Mouse (Mus musculus) heart, embryonic 15.5 days (tissue): ENCODE data around the gene Tspan5. TPM values are rescaled to one million over a fixed set of nuclear protein-coding genes. Genes with fewer than 3 reads are reported as not detected.

Source experiments
- ATAC-seq: fragments of 200-750 bp; cut with Nextera tagmentation; replicated peaks from 2 replicates; pipeline ENCODE4 v1.8.0; 2017; ENCODE audit warnings: low read depth, moderate TSS enrichment; ENCODE audit not compliant: insufficient number of reproducible peaks, insufficient read depth, low FRiP score
- H3K27ac ChIP-seq: fragments of 300-500 bp; sonication (generic); 2 replicates; pipeline ENCODE4 v1.5.1; 2015; ENCODE audit warnings: mild to moderate bottlenecking, inconsistent platforms
- H3K27me3 ChIP-seq: fragments of 300-500 bp; sonication (generic); 2 replicates; pipeline ENCODE4 v1.6.1; 2015; ENCODE audit warnings: inconsistent platforms
- H3K36me3 ChIP-seq: fragments of 300-500 bp; sonication (generic); 2 replicates; pipeline ENCODE4 v1.6.1; 2015; ENCODE audit warnings: mild to moderate bottlenecking, inconsistent platforms
- H3K4me1 ChIP-seq: fragments of 300-500 bp; sonication (generic); replicated peaks from 2 replicates; pipeline ENCODE4 v1.6.1; 2015; ENCODE audit warnings: inconsistent platforms
- H3K4me2 ChIP-seq: fragments of 300-500 bp; sonication (generic); 2 replicates; pipeline ENCODE4 v1.6.1; 2015; ENCODE audit warnings: inconsistent platforms, mild to moderate bottlenecking, moderate library complexity
- H3K4me3 ChIP-seq: fragments of 300-500 bp; sonication (generic); 2 replicates; pipeline ENCODE4 v1.5.1; 2015; ENCODE audit warnings: mild to moderate bottlenecking, inconsistent platforms
- H3K9ac ChIP-seq: fragments of 300-500 bp; sonication (generic); 2 replicates; pipeline ENCODE4 v1.6.1; 2015; ENCODE audit warnings: mild to moderate bottlenecking, inconsistent platforms
- H3K9me3 ChIP-seq: fragments of 300-500 bp; sonication (generic); replicated peaks from 2 replicates; pipeline ENCODE4 v1.6.1; 2016; ENCODE audit warnings: inconsistent platforms
- WGBS: fragments of 180-500 bp; shearing (Covaris S2); methylation state at CpG from one replicate; pipeline ENCODE4 v1.1.7; 2015; ENCODE audit warnings: mixed read lengths; 5-methylcytosine and 5-hydroxymethylcytosine counted together
- polyA plus RNA-seq: library from polyadenylated mRNA; unstranded; fragments of >200 nt; fragmentation: Nextera tagmentation; extraction: Ambion mirVana; gene quantifications from 2 replicates; pipeline ENCODE4 v1.2.1, GENCODE M21; 2015

Tspan5 gene
- polyA plus RNA-seq, 1 experiment from 2014 or later, result 14.7 TPM

DNA sequence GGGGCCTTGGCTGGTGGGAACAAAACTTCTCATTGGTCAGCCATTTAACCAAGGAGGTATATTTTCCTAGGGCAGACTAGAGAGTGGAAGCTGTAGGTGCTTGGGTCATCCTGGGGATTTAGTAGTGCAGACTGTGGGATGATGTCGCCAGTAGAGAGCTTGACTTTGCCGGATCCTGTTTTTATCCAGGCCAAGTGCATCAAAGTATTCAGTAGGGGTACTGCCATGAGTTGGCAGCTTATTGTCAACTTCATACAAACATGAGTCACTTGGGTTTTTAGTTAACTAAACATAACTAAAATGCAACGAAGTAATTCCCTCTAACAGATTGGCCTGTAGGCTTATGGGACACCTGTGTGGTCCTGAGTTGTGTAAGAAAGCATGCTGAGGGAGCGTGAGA, 174.6 kb downstream of the Tspan5 start:
- WGBS, result 88% methylated on average over 4 of the region's 4 CpGs
- H3K9ac ChIP-seq, result no peak overlapping the region
- 0 out of 2 replicates have a peak, but pooled peaks cover 3% of the 10 kb centered on the region for H3K27me3 ChIP-seq
- H3K4me1 ChIP-seq, result peaks cover 14% of the 10 kb centered on the region
- no peak overlapping the region for H3K4me3 ChIP-seq
- no peak for ATAC-seq
- no peak overlapping the region for H3K4me2 ChIP-seq
- no peak overlapping the region for H3K27ac ChIP-seq
- H3K9me3 ChIP-seq, result no peaks in the 10 kb centered on the region
- H3K36me3 ChIP-seq, result 0 out of 2 replicates have a peak, but pooled peaks cover 3% of the 10 kb centered on the region

DNA sequence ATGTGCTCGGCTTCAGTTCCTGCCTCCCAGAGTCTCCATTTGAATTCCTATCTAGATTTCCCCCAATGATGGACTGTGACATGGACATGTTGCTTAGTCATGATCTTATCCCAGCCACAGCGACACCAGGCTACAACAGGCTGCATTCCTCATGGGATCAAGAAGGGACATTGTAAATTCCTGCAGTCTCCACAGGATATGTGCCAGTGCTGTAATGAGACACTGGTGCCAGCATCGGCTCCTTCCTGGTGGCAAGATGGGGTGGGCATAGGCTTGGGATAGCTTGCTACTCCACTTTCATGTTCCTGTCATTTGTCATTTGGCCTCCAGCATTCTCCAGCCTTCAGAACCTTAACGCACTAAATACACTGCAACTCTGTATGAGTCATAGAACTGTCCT, 175.0 kb downstream of the Tspan5 start:
- H3K4me1 ChIP-seq, result peaks cover 14% of the 10 kb centered on the region
- no peak for ATAC-seq
- no peaks in the 10 kb centered on the region for H3K9me3 ChIP-seq
- H3K4me2 ChIP-seq, result no peak overlapping the region
- no peak overlapping the region for H3K27ac ChIP-seq
- H3K4me3 ChIP-seq, result no peak overlapping the region
- H3K36me3 ChIP-seq, result 0 out of 2 replicates have a peak, but pooled peaks cover 3% of the 10 kb centered on the region
- no peak overlapping the region for H3K9ac ChIP-seq
- 51% methylated on average over 4 of the region's 4 CpGs for WGBS
- H3K27me3 ChIP-seq, result 0 out of 2 replicates have a peak, but pooled peaks cover 3% of the 10 kb centered on the region

DNA sequence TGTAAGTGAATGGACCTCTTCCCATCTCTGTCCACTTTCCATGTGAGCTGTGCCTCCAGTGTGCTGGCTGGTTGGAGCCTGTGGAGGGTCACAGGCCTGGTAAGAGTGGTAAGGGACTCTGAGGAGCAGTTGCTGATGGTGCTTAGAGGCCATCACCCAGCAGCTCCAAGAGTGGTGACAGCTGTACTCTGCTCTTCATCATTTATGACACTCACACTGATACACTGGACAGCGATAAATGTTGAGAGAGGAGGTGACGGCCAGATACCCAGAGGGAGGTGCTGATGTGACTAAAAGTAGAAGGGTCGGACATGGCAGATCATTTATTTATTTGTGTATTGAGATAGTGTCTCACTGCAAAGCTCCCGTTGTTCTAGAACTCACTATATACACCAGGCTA, 176.2 kb downstream of the Tspan5 start:
- no peaks in the 10 kb centered on the region for H3K9me3 ChIP-seq
- 0 out of 2 replicates have a peak, but pooled peaks cover 3% of the 10 kb centered on the region for H3K27me3 ChIP-seq
- H3K9ac ChIP-seq, result no peak overlapping the region
- peak; percentile 96 for ATAC-seq
- no peak overlapping the region for H3K4me3 ChIP-seq
- peaks cover 14% of the 10 kb centered on the region for H3K4me1 ChIP-seq
- H3K27ac ChIP-seq, result no peak overlapping the region
- no peak overlapping the region for H3K4me2 ChIP-seq
- 0 out of 2 replicates have a peak, but pooled peaks cover 3% of the 10 kb centered on the region for H3K36me3 ChIP-seq
- 29% methylated on average over 4 of the region's 4 CpGs for WGBS

DNA sequence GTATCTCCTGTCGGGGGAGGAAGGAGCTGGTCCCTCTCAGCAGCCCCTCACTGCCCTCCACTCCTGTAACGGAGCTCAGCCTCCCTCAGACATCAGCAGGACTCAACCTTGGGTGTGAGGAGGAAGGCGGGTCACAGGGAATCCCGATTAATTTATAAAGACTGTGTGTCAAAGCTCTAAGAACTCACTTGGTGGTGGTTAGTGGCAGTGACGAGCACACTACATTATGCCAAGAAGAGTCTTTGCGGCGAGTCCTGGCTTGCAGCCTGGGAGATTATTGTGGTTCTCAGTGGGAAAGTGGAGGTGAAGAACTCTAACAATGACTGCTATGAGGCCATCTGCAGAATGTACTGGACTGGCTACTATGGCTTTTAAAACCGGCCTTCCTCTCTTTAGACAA, 184.2 kb downstream of the Tspan5 start:
- ATAC-seq, result no peak
- Histone ChIP-seq H3K9me3 (no peaks in the 10 kb centered on the region), H3K27ac (no peak overlapping the region), H3K9ac (no peak overlapping the region), H3K4me3 (no peak overlapping the region), H3K4me1 (no peaks in the 10 kb centered on the region), H3K27me3 (no peaks in the 10 kb centered on the region), H3K4me2 (no peak overlapping the region), H3K36me3 (peaks cover 11% of the 10 kb centered on the region; the same call in 1 of the 2 replicates)
- WGBS, result 60% methylated on average over 8 of the region's 8 CpGs

GRCm38 (mm10) chr3:138927437-138927836, 185.4 kb downstream of the Tspan5 start:
- 89% methylated on average over 4 of the region's 4 CpGs for WGBS
- no peaks in the 10 kb centered on the region for H3K27me3 ChIP-seq
- no peak overlapping the region for H3K4me3 ChIP-seq
- H3K27ac ChIP-seq, result no peak overlapping the region
- H3K9ac ChIP-seq, result no peak overlapping the region
- H3K9me3 ChIP-seq, result peaks cover 4% of the 10 kb centered on the region
- no peak for ATAC-seq
- H3K4me1 ChIP-seq, result no peaks in the 10 kb centered on the region
- H3K36me3 ChIP-seq, result peaks cover 11% of the 10 kb centered on the region; the same call in 1 of the 2 replicates
- no peak overlapping the region for H3K4me2 ChIP-seq

- no peaks in the 10 kb centered on the region for H3K9me3 ChIP-seq
Observed at GRCm38 (mm10) chr3:138936780-138937179, 194.8 kb downstream of the Tspan5 start.

GRCm38 (mm10) chr3:138937241-138937640, 195.2 kb downstream of the Tspan5 start:
- H3K4me2 ChIP-seq, result no peak overlapping the region
- H3K4me1 ChIP-seq, result no peaks in the 10 kb centered on the region
- H3K9ac ChIP-seq, result no peak overlapping the region
- no peaks in the 10 kb centered on the region for H3K27me3 ChIP-seq
- no peak overlapping the region for H3K4me3 ChIP-seq
- no peaks in the 10 kb centered on the region for H3K9me3 ChIP-seq
- WGBS, result 94% methylated on average over 10 of the region's 10 CpGs
- no peak overlapping the region for H3K27ac ChIP-seq
- no peak for ATAC-seq
- peaks cover 42% of the 10 kb centered on the region; the same call in 1 of the 2 replicates for H3K36me3 ChIP-seq

More at GRCm38 (mm10) chr3:138936780-138937179, 194.8 kb downstream of the Tspan5 start:
- peaks cover 42% of the 10 kb centered on the region; the same call in 1 of the 2 replicates for H3K36me3 ChIP-seq
- no peak overlapping the region for H3K4me3 ChIP-seq
- no peak for ATAC-seq
- no peak overlapping the region for H3K4me2 ChIP-seq
- no peaks in the 10 kb centered on the region for H3K4me1 ChIP-seq
- 87% methylated on average over 8 of the region's 8 CpGs for WGBS
- no peak overlapping the region for H3K9ac ChIP-seq
- H3K27ac ChIP-seq, result no peak overlapping the region
- no peaks in the 10 kb centered on the region for H3K27me3 ChIP-seq

- Histone ChIP-seq H3K36me3 (peaks cover 49% of the 10 kb centered on the region), H3K4me1 (no peaks in the 10 kb centered on the region), H3K4me3 (no peak overlapping the region), H3K9ac (no peak overlapping the region), H3K9me3 (0 out of 2 replicates have a peak, but pooled peaks cover 4% of the 10 kb centered on the region), H3K27me3 (no peaks in the 10 kb centered on the region), H3K27ac (no peak overlapping the region), H3K4me2 (no peak overlapping the region)
- 69% methylated on average over 9 of the region's 9 CpGs for WGBS
- ATAC-seq, result no peak
Observed at GRCm38 (mm10) chr3:138941604-138942003, 199.6 kb downstream of the Tspan5 start.

- Histone ChIP-seq H3K27ac (no peak overlapping the region), H3K27me3 (no peaks in the 10 kb centered on the region), H3K4me2 (no peak overlapping the region), H3K9me3 (0 out of 2 replicates have a peak, but pooled peaks cover 4% of the 10 kb centered on the region), H3K36me3 (peaks cover 25% of the 10 kb centered on the region), H3K9ac (no peak overlapping the region), H3K4me3 (no peak overlapping the region), H3K4me1 (no peaks in the 10 kb centered on the region)
- ATAC-seq, result no peak
- WGBS, result 92% methylated on average over 3 of the region's 3 CpGs
Observed at GRCm38 (mm10) chr3:138945516-138945915, 203.5 kb downstream of the Tspan5 start.

DNA sequence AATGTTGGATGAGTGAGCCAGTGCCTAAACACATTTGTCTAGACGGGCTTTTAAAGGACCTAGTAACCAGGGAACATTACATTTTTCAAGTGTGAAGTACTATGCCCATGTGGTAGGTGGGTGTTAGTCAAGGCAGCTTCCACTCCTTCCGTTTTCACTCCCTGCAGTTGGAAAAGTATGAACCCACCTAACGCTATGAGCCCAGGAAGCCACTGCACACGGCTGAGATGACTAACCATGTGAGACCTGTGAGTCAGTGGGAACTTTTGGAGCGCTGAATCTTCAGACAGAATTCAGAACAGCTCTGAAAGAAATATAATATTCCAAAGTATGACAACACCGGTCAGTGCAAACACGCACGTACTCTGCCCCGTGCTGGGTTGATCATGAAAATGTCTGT, 207.1 kb downstream of the Tspan5 start:
- peaks cover 32% of the 10 kb centered on the region for H3K36me3 ChIP-seq
- no peaks in the 10 kb centered on the region for H3K4me1 ChIP-seq
- H3K9me3 ChIP-seq, result 0 out of 2 replicates have a peak, but pooled peaks cover 2% of the 10 kb centered on the region
- 94% methylated on average over 9 of the region's 9 CpGs for WGBS
- ATAC-seq, result no peak
- H3K27me3 ChIP-seq, result no peaks in the 10 kb centered on the region
- no peak overlapping the region for H3K9ac ChIP-seq
- H3K4me3 ChIP-seq, result no peak overlapping the region
- no peak overlapping the region for H3K27ac ChIP-seq
- H3K4me2 ChIP-seq, result no peak overlapping the region

- no peaks in the 10 kb centered on the region for H3K4me1 ChIP-seq
- no peak overlapping the region for H3K4me3 ChIP-seq
- no peaks in the 10 kb centered on the region for H3K9me3 ChIP-seq
- WGBS, result 94% methylated on average over 7 of the region's 7 CpGs
- no peak overlapping the region for H3K9ac ChIP-seq
- ATAC-seq, result no peak
- H3K27ac ChIP-seq, result no peak overlapping the region
- H3K27me3 ChIP-seq, result no peaks in the 10 kb centered on the region
- peaks cover 39% of the 10 kb centered on the region for H3K36me3 ChIP-seq
- no peak overlapping the region for H3K4me2 ChIP-seq
Observed at GRCm38 (mm10) chr3:138955220-138955619, 213.2 kb downstream of the Tspan5 start.
